Comparison of ENCODE assay signal across 8 mouse cellular contexts in the genomic region with DNA sequence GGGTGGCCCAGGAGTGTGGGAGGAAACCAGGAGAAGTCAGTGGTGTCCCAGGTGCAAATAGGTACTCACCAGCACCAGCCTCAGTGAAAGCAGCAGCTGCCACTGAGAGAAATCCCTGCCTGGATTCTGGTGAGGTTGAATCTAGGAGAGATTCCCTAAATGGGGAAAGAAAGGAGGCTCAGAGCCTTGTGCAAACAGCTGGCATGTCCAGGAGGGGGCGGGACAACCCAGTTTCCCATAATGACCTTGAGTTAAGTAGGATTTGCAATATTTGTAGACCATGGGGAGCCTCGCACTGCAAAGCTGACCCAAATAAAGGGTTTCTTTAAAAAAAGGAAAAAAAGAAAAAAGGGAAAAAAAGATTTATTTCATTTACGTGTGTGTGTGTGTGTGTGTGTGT. TPM values are rescaled to one million over a fixed set of nuclear protein-coding genes. Genes with fewer than 3 reads are reported as not detected.
DNase-seq lines count a peak whose midpoint lies in the region; ATAC-seq lines count a peak whose summit lies in the region.

No protein-coding gene starts in this region.

- H3K27me3 ChIP-seq in midbrain, embryonic 10.5 days (ENCODE audit: low read depth, poor library complexity, severe bottlenecking), result peaks cover 35% of the 10 kb centered on the region
- H3K27me3 ChIP-seq in midbrain, embryonic 11.5 days (ENCODE audit: control insufficient read depth, insufficient read depth, low read length), result peaks cover 22% of the 10 kb centered on the region
- H3K27me3 ChIP-seq in intestine, embryonic 14.5 days (replicated peaks; ENCODE audit: control insufficient read depth, insufficient read depth, low read length), result no peaks in the 10 kb centered on the region
- peaks cover 50% of the 10 kb centered on the region for H3K27me3 ChIP-seq in liver, embryonic 12.5 days (replicated peaks)

- H3K36me3 ChIP-seq in midbrain, embryonic 10.5 days, result no peaks in the 10 kb centered on the region
- no peaks in the 10 kb centered on the region for H3K36me3 ChIP-seq in midbrain, embryonic 11.5 days (ENCODE audit: control insufficient read depth, insufficient read depth, low read length)
- H3K36me3 ChIP-seq in intestine, embryonic 14.5 days (ENCODE audit: control insufficient read depth, insufficient read depth, low read length), result peaks cover 26% of the 10 kb centered on the region
- H3K36me3 ChIP-seq in liver, embryonic 12.5 days, result peaks cover 11% of the 10 kb centered on the region

- no peak overlapping the region for H3K9ac ChIP-seq in midbrain, embryonic 11.5 days (ENCODE audit: low read length)
- H3K9ac ChIP-seq in intestine, embryonic 14.5 days (ENCODE audit: low read length), result peak overlapping the region; percentile 29
- no peak overlapping the region for H3K9ac ChIP-seq in liver, embryonic 12.5 days

- DNase-seq in midbrain, embryonic 10.5 days (ENCODE audit: low spot score), result peak; percentile 17
- DNase-seq in midbrain, embryonic 11.5 days (ENCODE audit: low spot score, missing footprints), result no peak
- DNase-seq in embryo, embryonic 10.5 days (ENCODE audit: low spot score), result peak; percentile 41
- no peak for DNase-seq in intestine, embryonic 14.5 days (ENCODE audit: low spot score)
- DNase-seq in ovary, postnatal 36 days (ENCODE audit: low spot score), result peak; percentile 73
- DNase-seq in natural killer cell, adult 2 months (ENCODE audit: low spot score in 2 of 2), result no peak
- no peak for DNase-seq in spleen, adult 18-20 months

- no peak for ATAC-seq in midbrain, embryonic 11.5 days (ENCODE audit: low FRiP score)
- ATAC-seq in intestine, embryonic 14.5 days (replicated peaks; ENCODE audit: low FRiP score, low TSS enrichment, low read depth), result no peak
- ATAC-seq in liver, embryonic 12.5 days, result no peak

- 77% methylated on average over 3 of the region's 3 CpGs for WGBS in midbrain, embryonic 10.5 days
- 68% methylated on average over 3 of the region's 3 CpGs for WGBS in midbrain, embryonic 11.5 days
- WGBS in intestine, embryonic 14.5 days, result 37% methylated on average over 3 of the region's 3 CpGs
- WGBS in liver, embryonic 12.5 days (ENCODE audit: insufficient replicate concordance), result 45% methylated on average over 3 of the region's 3 CpGs

- H3K4me2 ChIP-seq in midbrain, embryonic 11.5 days, result no peak overlapping the region
- H3K4me2 ChIP-seq in intestine, embryonic 14.5 days (ENCODE audit: low read length), result peak overlapping the region; percentile 77
- peak overlapping the region; percentile 84 for H3K4me2 ChIP-seq in liver, embryonic 12.5 days

- no peak overlapping the region for H3K27ac ChIP-seq in midbrain, embryonic 10.5 days (replicated peaks)
- H3K27ac ChIP-seq in midbrain, embryonic 11.5 days (ENCODE audit: low read depth, low read length), result no peak overlapping the region
- H3K27ac ChIP-seq in intestine, embryonic 14.5 days (ENCODE audit: low read depth), result peak overlapping the region; percentile 55
- peak overlapping the region; percentile 42; the same call in 1 of the 2 replicates for H3K27ac ChIP-seq in liver, embryonic 12.5 days

- H3K4me1 ChIP-seq in midbrain, embryonic 10.5 days, result peaks cover 43% of the 10 kb centered on the region
- H3K4me1 ChIP-seq in midbrain, embryonic 11.5 days (ENCODE audit: control insufficient read depth, insufficient read depth, low read length), result peaks cover 18% of the 10 kb centered on the region
- peaks cover 30% of the 10 kb centered on the region for H3K4me1 ChIP-seq in intestine, embryonic 14.5 days (replicated peaks; ENCODE audit: control insufficient read depth, insufficient read depth, low read length)
- H3K4me1 ChIP-seq in liver, embryonic 12.5 days, result peaks cover 67% of the 10 kb centered on the region

- no peak overlapping the region for H3K4me3 ChIP-seq in midbrain, embryonic 10.5 days
- no peak overlapping the region for H3K4me3 ChIP-seq in midbrain, embryonic 11.5 days (ENCODE audit: low read depth, low read length)
- H3K4me3 ChIP-seq in intestine, embryonic 14.5 days (ENCODE audit: low read depth, low read length), result peak overlapping the region; percentile 16; the same call in 1 of the 2 replicates
- H3K4me3 ChIP-seq in liver, embryonic 12.5 days, result no peak overlapping the region

- H3K9me3 ChIP-seq in midbrain, embryonic 10.5 days (replicated peaks), result no peaks in the 10 kb centered on the region
- no peaks in the 10 kb centered on the region for H3K9me3 ChIP-seq in midbrain, embryonic 11.5 days (ENCODE audit: control insufficient read depth, low read length)
- no peaks in the 10 kb centered on the region for H3K9me3 ChIP-seq in intestine, embryonic 14.5 days (ENCODE audit: control insufficient read depth, low read length)
- 0 out of 2 replicates have a peak, but pooled peaks cover 3% of the 10 kb centered on the region for H3K9me3 ChIP-seq in liver, embryonic 12.5 days (replicated peaks)

RNA-seq across cellular contexts. Expression of gene Dhrs3, which starts 3.7 kb away (rescaled TPM):
- 7.0 and 8.6 TPM in 2 replicates for polyA plus RNA-seq in midbrain, embryonic 10.5 days (2016; fragmentation: Nextera tagmentation; extraction: Ambion mirVana)
- polyA plus RNA-seq in midbrain, embryonic 11.5 days (2014; fragmentation: Nextera tagmentation; extraction: Ambion mirVana), result 5.9 and 7.9 TPM in 2 replicates
- polyA plus RNA-seq in intestine, embryonic 14.5 days (2014; fragmentation: Nextera tagmentation; extraction: Ambion mirVana), result 119 and 123 TPM in 2 replicates
- 33.9 and 34.9 TPM in 2 replicates for polyA plus RNA-seq in liver, embryonic 12.5 days (2016; fragmentation: Nextera tagmentation; extraction: Ambion mirVana)

Comparison
In these comparisons a context has a peak if more than half of its experiments do, and no peak if none do; other contexts are left out.
1. DNase-seq: peak in midbrain, embryonic 10.5 days (single experiment), embryo, embryonic 10.5 days (single experiment) and ovary, postnatal 36 days (single experiment); none in midbrain, embryonic 11.5 days (single experiment), intestine, embryonic 14.5 days (single experiment), natural killer cell, adult 2 months (0 of 2) and spleen, adult 18-20 months (0 of 2).
2. H3K27ac ChIP-seq: peak in intestine, embryonic 14.5 days (single experiment) and liver, embryonic 12.5 days (single experiment); none in midbrain, embryonic 10.5 days (single experiment) and midbrain, embryonic 11.5 days (single experiment).